Comparison of ENCODE assay signal across 11 mouse cellular contexts in genomic region chr9:116873976-116874320, GRCm38 (mm10).
A peak's percentile ranks its signal among the peaks of the same experiment; 100 is the strongest.
DNase-seq lines count a peak whose midpoint lies in the region; ATAC-seq and TF ChIP-seq lines count a peak whose summit lies in the region.
"Had no signal": no experiment of that assay in that cellular context is flagged by ENCODE, and none has a peak within 500 bp of the region (broad histone marks: within the 10 kb centered on the region; RNA-seq: fewer than 3 reads in every experiment).

No protein-coding gene starts in this region.

- peak overlapping the region; percentile 35; the same call in 1 of the 2 replicates for H3K4me2 ChIP-seq in kidney, postnatal 0 days (ENCODE audit: low read length)
- H3K4me2 ChIP-seq in intestine, embryonic 14.5 days (ENCODE audit: low read length), result peak overlapping the region; percentile 20; the same call in 1 of the 2 replicates
- H3K4me2 ChIP-seq in liver, postnatal 0 days (ENCODE audit: low read depth, low read length), result peak overlapping the region; percentile 65

- H3K9me3 ChIP-seq in kidney, postnatal 0 days (replicated peaks; ENCODE audit: low read length), result no peaks in the 10 kb centered on the region
- H3K9me3 ChIP-seq in intestine, embryonic 14.5 days (ENCODE audit: control insufficient read depth, low read length), result peaks cover 2% of the 10 kb centered on the region; the same call in 1 of the 2 replicates
- H3K9me3 ChIP-seq in liver, postnatal 0 days (ENCODE audit: low read length), result no peaks in the 10 kb centered on the region

- no peaks in the 10 kb centered on the region for H3K27me3 ChIP-seq in kidney, postnatal 0 days (ENCODE audit: insufficient read depth, low read length)
- no peaks in the 10 kb centered on the region for H3K27me3 ChIP-seq in intestine, embryonic 14.5 days (replicated peaks; ENCODE audit: control insufficient read depth, insufficient read depth, low read length)
- no peaks in the 10 kb centered on the region for H3K27me3 ChIP-seq in liver, postnatal 0 days (ENCODE audit: insufficient read depth, low read length)
- H3K27me3 ChIP-seq: Patski had no signal

- no peaks in the 10 kb centered on the region for H3K36me3 ChIP-seq in kidney, postnatal 0 days (ENCODE audit: insufficient read depth, low read length)
- H3K36me3 ChIP-seq in intestine, embryonic 14.5 days (ENCODE audit: control insufficient read depth, insufficient read depth, low read length), result no peaks in the 10 kb centered on the region
- H3K36me3 ChIP-seq in liver, postnatal 0 days (replicated peaks; ENCODE audit: insufficient read depth, low read length), result no peaks in the 10 kb centered on the region

- no peak for DNase-seq in gastrocnemius, adult 2 months
- DNase-seq in gastrocnemius, adult 8-10 months (ENCODE audit: low spot score in 2 of 2), result no peak
- DNase-seq in kidney, postnatal 0 days (ENCODE audit: low spot score), result peak; percentile 66
- no peak for DNase-seq in kidney, adult 9 months
- no peak for DNase-seq in intestine, embryonic 14.5 days (ENCODE audit: low spot score)
- DNase-seq in liver, postnatal 0 days, result no peak
- no peak for DNase-seq in urinary bladder, postnatal 4 days (ENCODE audit: low spot score in 2 of 2)
- no peak for DNase-seq in adrenal gland, postnatal 25 days
- DNase-seq: cerebellum, postnatal 14 days; gastrocnemius, postnatal 14 days had no signal

- no peak overlapping the region for H3K9ac ChIP-seq in kidney, postnatal 0 days (ENCODE audit: low read depth, low read length)
- H3K9ac ChIP-seq in intestine, embryonic 14.5 days (ENCODE audit: low read length), result no peak overlapping the region
- H3K9ac ChIP-seq in liver, postnatal 0 days (replicated peaks), result no peak overlapping the region

- intact Hi-C loops in gastrocnemius, adult 2 months (cut with DNase I), result no loop called here

- 13% methylated on average over 2 of the region's 2 CpGs for WGBS in kidney, postnatal 0 days
- 27% methylated on average over 2 of the region's 2 CpGs for WGBS in intestine, embryonic 14.5 days
- WGBS in liver, postnatal 0 days (ENCODE audit: insufficient replicate concordance), result 30% methylated on average over 2 of the region's 2 CpGs

- peak overlapping the region; percentile 65 for H3K4me3 ChIP-seq in gastrocnemius, adult 2 months
- no peak overlapping the region for H3K4me3 ChIP-seq in kidney, postnatal 0 days (replicated peaks; ENCODE audit: low read depth, low read length)
- H3K4me3 ChIP-seq in intestine, embryonic 14.5 days (ENCODE audit: low read depth, low read length), result no peak overlapping the region
- H3K4me3 ChIP-seq in liver, postnatal 0 days (ENCODE audit: low read depth, low read length), result 0 out of 2 replicates have a peak overlapping the region, but pooled peaks have one; percentile 33

- no peak for ATAC-seq in kidney, postnatal 0 days (replicated peaks; ENCODE audit: low FRiP score, low read depth)
- no peak for ATAC-seq in intestine, embryonic 14.5 days (replicated peaks; ENCODE audit: low FRiP score, low TSS enrichment, low read depth)
- ATAC-seq in liver, postnatal 0 days, result no peak
- ATAC-seq: Patski had no signal

- TF ChIP-seq CTCF in gastrocnemius, adult 2 months (IDR thresholded peaks at IDR 0.05), result no peak
- no peak for TF ChIP-seq CTCF in kidney, postnatal 0 days (IDR thresholded peaks at IDR 0.05; ENCODE audit: low read depth)
- no peak for TF ChIP-seq CTCF in liver, postnatal 0 days (IDR thresholded peaks at IDR 0.05; ENCODE audit: low read depth)

- TF ChIP-seq EP300 in liver, postnatal 0 days (IDR thresholded peaks at IDR 0.05; ENCODE audit: low read depth), result no peak

- peak overlapping the region; percentile 68 for H3K27ac ChIP-seq in gastrocnemius, adult 2 months
- H3K27ac ChIP-seq in kidney, postnatal 0 days, result peak overlapping the region; percentile 79
- peak overlapping the region; percentile 66 for H3K27ac ChIP-seq in intestine, embryonic 14.5 days (ENCODE audit: low read depth)
- H3K27ac ChIP-seq in liver, postnatal 0 days (ENCODE audit: low read depth), result peak overlapping the region; percentile 84

- peaks cover 10% of the 10 kb centered on the region; the same call in 1 of the 2 replicates for H3K4me1 ChIP-seq in kidney, postnatal 0 days (replicated peaks; ENCODE audit: insufficient read depth, low read length)
- peaks cover 11% of the 10 kb centered on the region; the same call in 1 of the 2 replicates for H3K4me1 ChIP-seq in intestine, embryonic 14.5 days (replicated peaks; ENCODE audit: control insufficient read depth, insufficient read depth, low read length)
- H3K4me1 ChIP-seq in liver, postnatal 0 days (ENCODE audit: insufficient read depth), result peaks cover 8% of the 10 kb centered on the region; the same call in 1 of the 2 replicates

Comparison
In these comparisons a context has a peak if more than half of its experiments do, and no peak if none do; other contexts are left out.
1. H3K4me3 ChIP-seq: peak in gastrocnemius, adult 2 months (single experiment) and liver, postnatal 0 days (single experiment); none in kidney, postnatal 0 days (single experiment) and intestine, embryonic 14.5 days (single experiment).
2. Peak in every context shown above with its lines, with median percentiles within 50 percentile points of each other: H3K27ac ChIP-seq and H3K4me2 ChIP-seq.